Mouse (Mus musculus) adrenal gland, postnatal 14 days (tissue): ENCODE measurements around the gene Itgb5. TPM values are rescaled to one million over a fixed set of nuclear protein-coding genes. Genes with fewer than 3 reads are reported as not detected.

Source experiments
- DNase-seq: peaks from one replicate; pipeline ENCODE4 v3.0.0; 2021; ENCODE audit warnings: mixed read lengths
- total RNA-seq: library from RNA; stranded (reverse); gene quantifications from 2 replicates; pipeline ENCODE4 v1.2.3, GENCODE M21; 2021

The Itgb5 gene
- total RNA-seq, 1 experiment from 2014 or later, result 118 TPM

DNA sequence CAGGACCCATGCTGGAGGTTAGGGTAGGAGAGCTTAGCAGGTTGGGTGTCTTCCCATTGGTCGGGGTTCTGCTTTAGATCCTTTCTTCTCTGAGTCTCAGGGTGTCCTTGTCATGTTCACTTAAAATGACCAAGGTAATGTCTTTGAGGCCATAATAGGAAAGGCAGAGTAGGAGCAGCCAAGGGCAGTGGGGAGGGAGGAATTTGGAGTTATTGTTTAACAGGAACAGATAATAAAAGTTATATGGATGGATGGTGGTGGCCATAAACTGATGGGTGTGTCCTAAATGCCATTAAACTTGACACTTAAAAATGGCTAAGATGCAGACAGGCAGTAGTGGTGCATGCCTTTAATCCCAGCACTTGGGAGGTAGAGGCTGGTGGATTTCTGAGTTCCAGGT, 159.6 kb downstream of the Itgb5 start:
- no peak for DNase-seq

DNA sequence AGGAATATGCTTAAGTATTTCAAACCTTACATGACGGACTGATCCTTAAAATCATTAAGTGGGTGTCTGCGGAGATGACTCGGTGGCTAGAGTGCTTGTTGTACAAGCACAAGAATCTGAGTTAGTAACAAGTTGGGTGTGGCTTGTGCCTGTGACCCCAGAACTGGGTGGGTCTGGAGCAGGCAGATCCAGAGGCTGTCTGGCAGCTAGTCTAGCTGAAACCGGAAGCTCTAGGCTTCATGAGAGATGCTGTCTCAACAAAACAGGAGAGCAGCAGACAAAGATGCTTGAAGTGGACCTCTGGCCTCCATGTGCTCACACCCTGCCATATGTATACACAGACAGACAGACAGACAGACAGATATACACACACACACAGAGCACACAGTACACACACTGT, 161.2 kb downstream of the Itgb5 start:
- DNase-seq, result no peak

GRCm38 (mm10) chr16:33994321-33994720, 164.9 kb downstream of the Itgb5 start:
- DNase-seq, result no peak

- DNase-seq, result no peak
Measured at GRCm38 (mm10) chr16:33995496-33995895, 166.0 kb downstream of the Itgb5 start.

DNA sequence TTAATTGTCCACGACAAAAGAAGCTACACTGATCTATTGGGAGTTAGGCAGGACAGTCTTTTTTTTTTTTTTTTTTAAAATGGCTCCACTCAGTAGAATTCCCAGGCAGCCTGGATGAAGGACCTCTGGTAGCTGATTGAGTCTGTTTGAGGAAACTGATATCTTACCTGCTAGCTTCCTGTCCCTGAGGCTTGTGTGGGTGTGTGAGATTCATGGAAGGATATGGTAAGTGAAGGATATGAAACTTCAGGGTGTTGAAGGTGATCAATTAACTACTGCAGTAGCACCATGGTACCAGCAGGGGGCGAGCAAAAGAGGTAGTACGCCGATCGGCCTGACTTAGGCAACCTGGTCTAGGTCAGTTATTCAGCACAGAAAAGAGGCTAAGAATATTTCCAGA, 166.6 kb downstream of the Itgb5 start:
- DNase-seq, result peak; percentile 76

DNA sequence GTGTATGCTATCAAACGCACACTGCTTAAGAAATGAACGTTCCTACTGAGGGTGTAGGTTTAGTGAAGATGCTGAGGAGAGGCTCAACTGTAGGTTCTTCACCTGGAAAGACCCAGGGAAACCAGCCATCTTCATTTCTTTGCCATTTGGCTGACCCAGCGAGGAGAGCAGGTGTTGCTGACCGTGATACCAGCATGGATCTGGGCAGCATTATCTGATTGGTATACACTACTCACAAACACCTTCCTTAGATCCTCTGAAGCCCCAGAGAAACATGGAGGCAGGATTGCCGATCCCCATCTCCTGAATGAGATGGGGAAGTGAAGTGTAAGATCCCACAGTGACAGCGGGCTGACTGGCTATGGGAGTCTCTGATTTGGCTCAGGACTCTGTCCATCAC, 168.5 kb downstream of the Itgb5 start:
- no peak for DNase-seq

Other genes starting within 250 kb of the Itgb5 start
- 87.2 and 88.6 TPM in 2 replicates for gene Heg1, start 145.3 kb upstream of the Itgb5 start, total RNA-seq
- 0.22 TPM in 1 of 2 replicates, not detected in the other for gene Muc13, start 35.6 kb upstream of the Itgb5 start, total RNA-seq
- gene Umps, start 137.4 kb downstream of the Itgb5 start, total RNA-seq, result 38.2 and 40.3 TPM in 2 replicates